Mouse (Mus musculus): ENCODE results near the gene Mier3.

DNA sequence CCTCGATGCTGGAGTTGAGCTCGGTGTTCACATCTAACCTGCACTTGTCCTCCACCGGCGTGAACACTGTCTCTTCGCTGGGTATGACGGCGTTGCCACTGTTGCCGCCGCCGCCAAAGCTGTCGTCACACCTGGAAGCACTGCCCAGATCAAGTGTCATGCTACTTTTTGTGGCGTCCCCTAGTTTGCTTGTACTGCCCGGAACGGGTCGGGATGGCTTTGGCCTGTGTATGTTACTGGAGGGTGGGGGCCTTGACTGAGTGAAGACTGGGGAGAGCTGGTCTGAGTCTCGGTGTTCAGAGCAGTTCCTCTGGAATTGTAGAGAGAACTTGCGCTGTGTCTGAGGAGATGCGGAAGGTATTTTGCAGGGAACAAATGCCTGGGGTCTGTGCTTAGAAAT is 74.6 kb downstream of the Mier3 start:
- TF ChIP-seq CTCF (IDR thresholded peaks at IDR 0.05; ENCODE audit: insufficient read depth, low read depth, low read length) (no peak), POLR2A (IDR thresholded peaks at IDR 0.05; ENCODE audit: insufficient read depth, low read depth, low read length) (no peak)
